Mouse (Mus musculus): ENCODE measurements at regions not wholly inside any gene's neighbourhood (a gene's known extent, or its start where the extent isn't known, plus 50 kb on each side); places are given as distances from the start of the nearest gene placed in this dataset.

DNA sequence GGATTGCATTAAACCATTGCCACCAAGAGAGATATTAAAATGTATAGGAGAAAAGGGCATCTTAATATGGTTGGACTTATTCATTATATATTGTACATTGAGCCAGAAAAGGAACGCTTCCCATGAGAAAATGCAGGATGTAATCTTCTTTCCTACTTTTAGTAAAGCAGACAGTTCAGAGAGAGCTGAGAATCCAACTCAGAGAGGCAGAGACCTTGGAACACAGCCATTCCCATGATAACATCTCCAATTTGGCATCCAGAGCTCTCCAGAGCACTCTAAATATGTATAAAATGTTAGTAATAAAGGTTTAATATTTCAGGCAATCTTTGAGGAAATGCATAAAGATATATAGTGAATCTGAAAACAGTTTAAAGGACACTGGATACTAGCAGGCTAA is 199.3 kb upstream of the Asb5 start:
- no peak for DNase-seq

GRCm38 (mm10) chr8:54331883-54332282 is 197.5 kb upstream of the Asb5 start:
- peak; percentile 3 for DNase-seq

- no peak for DNase-seq
Measured at GRCm38 (mm10) chr8:54351123-54351522, 178.3 kb upstream of the Asb5 start.

GRCm38 (mm10) chr8:54361716-54362115 is 167.7 kb upstream of the Asb5 start:
- no peak for DNase-seq

DNA sequence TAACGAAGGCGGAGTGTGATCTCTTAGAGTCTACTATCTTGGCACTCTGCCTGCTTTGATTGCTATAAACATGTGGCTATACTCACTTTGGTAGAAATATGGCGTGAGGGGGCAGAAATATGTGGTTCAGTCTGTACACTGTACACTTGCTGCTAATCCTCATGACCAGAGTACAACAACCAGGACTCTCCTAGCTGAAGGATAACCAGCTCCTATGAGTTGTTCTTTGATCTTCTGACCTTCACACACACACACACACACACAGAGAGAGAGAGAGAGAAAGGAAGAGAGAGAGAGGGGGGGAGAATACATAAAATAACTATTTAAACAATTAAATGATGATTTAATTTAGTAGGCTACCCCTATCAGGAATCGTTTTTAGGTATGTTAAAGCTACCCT is 158.9 kb upstream of the Asb5 start:
- no peak for DNase-seq

GRCm38 (mm10) chr8:54371073-54371472 is 158.3 kb upstream of the Asb5 start:
- DNase-seq, result peak; percentile 22

DNA sequence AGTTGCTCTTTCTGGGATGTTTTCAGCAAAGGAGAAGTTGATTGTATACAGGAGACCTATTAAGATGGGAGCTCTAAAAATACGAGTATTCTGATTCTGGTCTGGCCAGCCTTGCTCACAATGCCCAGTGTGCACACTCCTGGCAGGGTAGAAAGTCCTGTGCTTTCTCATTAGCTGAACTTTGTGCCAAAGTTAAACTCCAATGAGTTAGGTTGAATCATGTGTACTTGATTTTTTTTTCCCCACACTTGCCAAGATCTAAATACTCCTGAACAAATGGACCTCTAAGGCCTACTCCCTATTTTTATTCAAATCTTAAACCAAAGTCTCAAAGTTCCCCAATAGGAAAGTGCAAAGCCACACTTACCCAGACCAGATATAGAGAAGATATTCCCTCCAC is 156.5 kb upstream of the Asb5 start:
- no peak for DNase-seq

GRCm38 (mm10) chr8:54375373-54376098 is 153.8 kb upstream of the Asb5 start:
- DNase-seq, result no peak

- DNase-seq, result no peak
Measured at GRCm38 (mm10) chr8:54380191-54380590, 149.2 kb upstream of the Asb5 start.

DNA sequence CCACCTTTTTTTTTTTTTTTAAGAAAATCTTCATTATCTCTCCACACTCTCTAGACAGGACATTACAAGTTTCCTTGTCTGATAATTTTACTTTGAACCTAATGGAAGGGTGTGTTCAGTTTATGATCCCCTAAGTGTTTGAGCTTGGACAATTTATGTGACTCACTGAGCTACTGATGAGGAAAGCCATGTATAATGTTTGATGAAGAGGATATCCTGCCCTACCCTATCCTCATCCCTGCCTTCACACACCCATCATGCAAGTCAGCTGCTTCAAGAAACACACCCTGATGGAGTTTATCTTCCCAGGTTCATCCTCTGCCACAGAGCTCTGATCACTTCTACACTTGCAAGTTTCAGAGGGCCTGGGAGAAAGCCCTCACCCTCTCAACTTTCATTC is 136.5 kb upstream of the Asb5 start:
- DNase-seq, result no peak

DNA sequence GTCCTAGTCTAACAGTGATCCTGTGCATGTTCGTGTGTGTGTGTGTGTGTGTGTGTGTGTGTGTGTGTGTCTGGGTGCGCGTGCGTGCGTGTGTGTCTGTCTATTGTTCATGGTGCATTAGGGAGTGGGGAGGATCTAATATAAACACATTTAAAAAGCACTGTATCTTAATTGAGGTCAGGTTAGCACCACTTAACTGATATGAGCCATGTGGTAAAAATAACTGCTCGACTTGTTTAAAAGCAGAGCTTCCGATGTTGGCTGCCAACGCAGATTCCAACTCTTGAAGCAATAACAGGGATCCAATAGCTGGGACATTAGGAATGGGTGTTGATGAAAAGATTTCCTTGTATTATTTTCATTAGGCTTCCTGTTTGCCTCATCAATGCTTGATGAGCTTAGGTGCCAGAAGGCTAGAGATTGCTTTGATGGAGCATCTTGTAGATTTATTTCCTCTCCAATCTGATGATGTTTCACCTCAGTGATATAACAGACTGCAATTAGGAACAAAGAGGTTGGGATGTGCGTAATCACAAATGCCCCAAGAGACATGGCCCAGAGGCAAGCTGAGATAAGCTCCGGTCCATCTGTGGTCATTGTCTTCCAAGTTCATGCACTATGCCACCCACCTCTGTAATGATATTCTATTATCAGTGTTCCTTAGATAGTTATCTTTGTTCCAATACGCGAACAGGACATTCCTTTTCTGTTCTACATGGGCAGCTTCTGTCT is 135.7 kb upstream of the Asb5 start:
- DNase-seq, result peak; percentile 10

GRCm38 (mm10) chr8:54405723-54406122 is 123.7 kb upstream of the Asb5 start:
- DNase-seq, result no peak

- no peak for DNase-seq
Measured at GRCm38 (mm10) chr8:54414092-54414799, 115.1 kb upstream of the Asb5 start.

DNA sequence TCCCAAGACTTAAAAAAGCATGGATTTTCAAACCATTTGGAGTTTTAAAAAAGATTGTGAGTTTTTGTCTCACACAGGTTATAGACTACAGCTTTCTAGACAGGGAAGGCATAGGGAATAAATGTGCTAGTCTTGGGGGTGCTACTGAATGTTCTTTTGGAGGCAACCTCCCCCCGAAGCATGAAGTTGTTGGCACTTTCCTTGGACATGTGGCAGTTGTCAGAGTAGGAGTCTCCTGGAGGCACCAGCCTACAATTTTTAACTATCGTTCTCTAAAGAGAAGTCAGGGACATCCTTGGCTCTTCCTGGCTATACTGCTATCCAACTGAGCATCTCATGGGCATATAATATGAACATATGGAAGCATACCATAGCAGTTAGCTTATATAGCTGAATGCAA is 112.7 kb upstream of the Asb5 start:
- DNase-seq, result no peak

DNA sequence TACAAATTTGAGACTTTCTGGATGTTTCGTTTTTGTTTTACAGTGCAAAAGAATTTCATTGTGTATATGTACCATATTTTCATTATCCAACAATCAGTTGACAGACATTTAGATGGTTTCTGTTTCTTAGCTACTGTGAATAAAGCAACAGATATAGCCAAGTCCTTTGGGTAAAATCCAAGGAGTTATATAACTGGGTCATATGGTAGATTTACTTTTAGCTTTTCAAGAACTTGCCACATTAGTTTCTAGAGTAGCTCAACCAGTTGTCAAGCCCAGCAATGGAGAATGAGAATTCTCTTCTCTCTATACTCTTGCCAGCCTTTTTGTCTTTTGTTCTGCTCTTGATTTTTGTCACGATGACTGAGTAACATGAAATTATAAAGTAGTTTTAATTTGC is 111.3 kb upstream of the Asb5 start:
- DNase-seq, result no peak

DNA sequence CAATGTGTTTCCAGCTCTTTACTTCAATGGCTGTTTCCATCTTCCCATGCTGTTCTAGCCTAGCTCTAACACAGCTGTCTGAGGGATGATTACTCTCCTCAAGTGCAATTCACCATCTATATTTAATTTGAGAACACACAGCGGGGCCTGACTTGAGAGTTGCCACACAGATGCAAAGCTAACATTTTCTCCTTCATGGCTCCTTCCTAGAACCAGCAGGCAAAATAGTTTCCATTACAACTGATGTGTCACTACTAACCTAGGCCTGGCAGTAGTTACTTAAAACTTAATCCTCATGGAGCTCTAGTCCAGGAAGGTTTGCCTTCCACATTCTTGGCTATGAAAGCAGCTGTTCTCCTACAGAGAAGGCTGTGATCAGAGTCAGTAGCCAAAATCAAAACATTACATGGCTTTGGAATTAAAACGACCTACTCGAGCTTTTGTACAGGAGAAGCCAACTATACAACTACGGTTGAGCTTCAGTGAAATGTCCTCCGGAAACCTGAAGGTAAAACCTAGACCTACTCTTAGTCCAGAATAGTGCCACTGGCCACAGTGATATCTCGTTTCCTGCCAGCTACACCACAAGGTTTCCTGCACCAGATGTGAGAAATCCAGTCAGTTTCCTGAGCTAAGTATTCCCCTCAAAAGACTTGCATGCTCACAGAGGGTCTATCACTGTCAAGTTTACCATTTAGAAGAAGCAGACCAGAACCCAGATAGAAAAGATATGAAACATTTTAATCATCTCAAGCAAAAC is 108.9 kb upstream of the Asb5 start:
- no peak for DNase-seq

DNA sequence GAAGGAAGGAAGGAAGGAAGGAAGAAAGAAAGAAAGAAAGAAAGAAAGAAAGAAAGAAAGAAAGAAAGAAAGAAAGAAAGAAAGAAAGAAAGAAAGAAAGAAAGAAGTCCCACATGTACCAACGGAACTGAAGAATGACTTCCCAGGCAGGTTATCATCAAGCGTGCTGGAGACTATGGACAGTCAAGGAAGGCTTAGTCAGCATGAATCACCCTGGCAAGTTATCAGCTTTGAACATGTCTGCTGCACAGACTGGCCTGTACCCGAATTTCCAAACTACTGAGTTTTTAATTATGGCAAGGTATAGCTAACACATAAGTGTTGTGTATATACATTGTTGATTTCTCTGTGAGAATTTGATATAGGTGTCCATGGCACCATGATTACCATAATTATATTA is 104.3 kb upstream of the Asb5 start:
- DNase-seq, result no peak

GRCm38 (mm10) chr8:54435694-54436093 is 93.7 kb upstream of the Asb5 start:
- no peak for DNase-seq

GRCm38 (mm10) chr8:54441143-54441542 is 88.2 kb upstream of the Asb5 start:
- no peak for DNase-seq

DNA sequence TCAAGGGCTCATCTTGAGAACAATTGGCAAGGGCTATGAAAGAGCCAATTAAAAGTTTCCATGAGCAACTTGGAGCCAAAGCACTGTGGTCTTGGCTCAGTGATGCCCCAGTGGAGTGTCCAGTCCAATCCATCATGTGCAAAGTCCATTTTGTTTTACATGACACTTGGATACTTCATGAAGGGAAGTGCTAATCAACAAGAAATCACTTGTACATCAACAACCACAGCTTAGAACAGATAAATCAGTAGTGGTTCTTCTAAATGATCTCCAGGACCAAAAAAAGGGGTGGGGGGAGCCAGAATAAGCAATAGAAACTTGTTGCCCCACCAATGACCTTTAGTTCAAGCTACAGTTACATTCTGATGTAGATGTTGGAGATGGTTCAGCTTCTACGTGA is 87.0 kb upstream of the Asb5 start:
- DNase-seq, result no peak

GRCm38 (mm10) chr8:54446370-54446769 is 83.0 kb upstream of the Asb5 start:
- peak; percentile 6 for DNase-seq

DNA sequence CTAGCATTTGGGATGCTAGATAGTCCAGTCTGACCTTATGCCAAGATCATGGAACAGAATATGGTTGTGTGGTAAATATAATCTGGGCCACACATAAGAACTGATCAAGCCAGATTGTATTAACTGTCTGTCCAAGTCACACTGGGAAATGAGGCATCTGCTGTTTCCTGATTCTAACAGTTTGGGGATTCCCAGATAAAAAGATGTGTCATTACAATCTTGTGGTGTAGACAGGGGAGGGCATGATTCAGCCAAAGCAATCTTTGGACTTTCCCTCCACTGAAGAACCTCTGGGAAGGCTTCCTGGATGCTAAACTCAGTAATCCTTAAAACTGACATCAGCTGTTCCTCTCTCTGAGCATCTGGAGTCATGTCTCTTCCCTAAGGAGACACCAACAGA is 79.6 kb upstream of the Asb5 start:
- DNase-seq, result no peak

DNA sequence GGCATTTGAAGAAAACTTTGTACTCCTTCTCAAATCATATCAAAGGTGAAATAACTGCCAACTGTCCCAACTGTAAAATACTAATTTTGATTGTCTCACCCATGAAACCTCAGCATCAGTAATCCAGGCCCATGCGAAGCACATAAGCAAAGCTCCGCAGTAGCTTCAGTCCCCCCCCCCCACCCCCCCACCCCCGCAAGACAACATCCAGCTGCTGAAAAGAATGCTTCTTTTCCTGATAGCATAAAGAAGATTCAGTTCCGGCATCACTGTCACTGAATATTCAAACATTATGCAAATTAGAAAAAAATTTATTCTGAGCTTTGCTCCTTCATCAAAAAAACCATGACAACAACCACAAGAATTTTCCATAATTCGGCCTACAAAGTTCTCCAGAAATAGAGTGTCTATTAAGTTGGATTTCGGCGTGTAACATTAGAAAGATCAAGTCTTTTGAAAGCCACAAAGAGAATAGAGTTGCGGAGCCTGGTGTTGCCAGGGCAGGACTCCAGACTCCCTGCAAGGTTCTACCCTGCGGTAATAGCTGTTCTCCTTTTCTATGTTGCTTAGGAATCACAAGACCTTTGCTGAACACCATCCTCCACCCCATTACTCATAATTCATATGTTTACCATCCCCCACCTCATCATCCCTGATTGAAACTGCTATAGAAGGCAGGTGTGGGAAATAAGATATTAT is 77.9 kb upstream of the Asb5 start:
- DNase-seq, result no peak

Data from embryo, embryonic 11 days (tissue).